Mouse (Mus musculus) midbrain, embryonic 14.5 days (tissue): ENCODE measurements around the gene Zfp488. TPM values are rescaled to one million over a fixed set of nuclear protein-coding genes. Genes with fewer than 3 reads are reported as not detected.

ENCODE experiments used
- ATAC-seq: fragments of 200-750 bp; cut with Nextera tagmentation; 2 replicates; pipeline ENCODE4 v1.8.0; 2017; ENCODE audit warnings: moderate number of reproducible peaks, moderate library complexity; ENCODE audit not compliant: low FRiP score, low TSS enrichment
- DNase-seq: peaks from one replicate; pipeline ENCODE4 v3.0.0-alpha.2; 2015
- H3K27ac ChIP-seq: fragments of 300-500 bp; sonication (generic); replicated peaks from 2 replicates; pipeline ENCODE4 v1.5.1; 2014; ENCODE audit warnings: mild to moderate bottlenecking, low read depth, low read length, moderate library complexity
- H3K27me3 ChIP-seq: fragments of 300-500 bp; sonication (generic); 2 replicates; pipeline ENCODE4 v1.6.1; 2014; ENCODE audit warnings: low read length, control low read depth, mixed read lengths; ENCODE audit not compliant: control insufficient read depth, insufficient read depth
- H3K36me3 ChIP-seq: fragments of 300-500 bp; sonication (generic); 2 replicates; pipeline ENCODE4 v1.6.1; 2014; ENCODE audit warnings: low read length, control low read depth; ENCODE audit not compliant: control insufficient read depth, insufficient read depth
- H3K4me1 ChIP-seq: fragments of 300-500 bp; sonication (generic); 2 replicates; pipeline ENCODE4 v1.6.1; 2014; ENCODE audit warnings: mild to moderate bottlenecking, antibody characterized with exemption, low read length, control low read depth; ENCODE audit not compliant: control insufficient read depth, insufficient read depth
- H3K4me2 ChIP-seq: fragments of 300-500 bp; sonication (generic); 2 replicates; pipeline ENCODE4 v1.6.1; 2014; ENCODE audit warnings: mild to moderate bottlenecking, low read length, moderate library complexity
- H3K4me3 ChIP-seq: fragments of 300-500 bp; sonication (generic); replicated peaks from 2 replicates; pipeline ENCODE4 v1.5.1; 2014; ENCODE audit warnings: low read depth, low read length
- H3K9ac ChIP-seq: fragments of 300-500 bp; sonication (generic); replicated peaks from 2 replicates; pipeline ENCODE4 v1.6.1; 2014; ENCODE audit warnings: mild to moderate bottlenecking, low read length, moderate library complexity
- H3K9me3 ChIP-seq: fragments of 300-500 bp; sonication (generic); 2 replicates; pipeline ENCODE4 v1.6.1; 2016; ENCODE audit warnings: low read length, control low read depth, mixed read lengths; ENCODE audit not compliant: control insufficient read depth
- WGBS: fragments of 180-500 bp; shearing (Covaris S2); extraction: QIAGEN DNeasy Blood & Tissue Kit; methylation state at CpG from one replicate; pipeline ENCODE4 v1.1.7; 2014; 5-methylcytosine and 5-hydroxymethylcytosine counted together
- polyA plus RNA-seq: library from polyadenylated mRNA; unstranded; fragments of >200 nt; fragmentation: Nextera tagmentation; extraction: Ambion mirVana; gene quantifications from 2 replicates; pipeline ENCODE4 v1.2.1, GENCODE M21; 2014

Gene Zfp488
- polyA plus RNA-seq, 1 experiment from 2014 or later, result 1.8 TPM

DNA sequence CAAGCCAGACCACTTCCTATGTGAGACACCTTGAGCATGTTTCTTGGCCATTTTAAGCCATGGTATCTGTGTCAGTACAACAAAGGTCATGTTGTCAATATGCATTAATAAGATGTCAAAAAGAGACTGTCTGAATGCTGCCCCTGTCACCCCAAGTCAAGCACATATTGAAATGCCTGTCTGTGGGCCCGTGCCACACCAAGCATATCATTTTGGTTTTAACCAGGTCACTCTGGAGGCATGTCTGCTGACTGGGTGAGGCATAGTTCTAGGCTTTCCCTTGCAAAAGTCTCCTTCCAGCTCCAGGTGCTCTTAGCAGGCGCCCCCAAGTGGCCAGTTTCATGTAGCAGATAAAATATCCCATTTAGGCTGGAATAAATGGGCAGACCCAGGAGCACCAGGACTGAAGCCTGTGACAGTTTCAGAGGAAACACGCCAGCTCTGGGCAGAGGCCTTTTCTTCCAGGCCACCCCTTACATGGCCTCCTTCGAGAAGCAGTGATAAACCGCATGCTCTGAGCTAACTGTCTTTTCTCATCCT is 44.7 kb downstream of the Zfp488 start:
- Histone ChIP-seq H3K4me2 (no peak overlapping the region), H3K9ac (no peak overlapping the region), H3K36me3 (no peaks in the 10 kb centered on the region), H3K4me3 (no peak overlapping the region), H3K27me3 (no peaks in the 10 kb centered on the region), H3K4me1 (no peaks in the 10 kb centered on the region), H3K9me3 (no peaks in the 10 kb centered on the region), H3K27ac (0 out of 2 replicates have a peak overlapping the region, but pooled peaks have one; percentile 13)
- 40% methylated on average over 5 of the region's 5 CpGs for WGBS
- no peak for ATAC-seq
- peak; percentile 79 for DNase-seq

DNA sequence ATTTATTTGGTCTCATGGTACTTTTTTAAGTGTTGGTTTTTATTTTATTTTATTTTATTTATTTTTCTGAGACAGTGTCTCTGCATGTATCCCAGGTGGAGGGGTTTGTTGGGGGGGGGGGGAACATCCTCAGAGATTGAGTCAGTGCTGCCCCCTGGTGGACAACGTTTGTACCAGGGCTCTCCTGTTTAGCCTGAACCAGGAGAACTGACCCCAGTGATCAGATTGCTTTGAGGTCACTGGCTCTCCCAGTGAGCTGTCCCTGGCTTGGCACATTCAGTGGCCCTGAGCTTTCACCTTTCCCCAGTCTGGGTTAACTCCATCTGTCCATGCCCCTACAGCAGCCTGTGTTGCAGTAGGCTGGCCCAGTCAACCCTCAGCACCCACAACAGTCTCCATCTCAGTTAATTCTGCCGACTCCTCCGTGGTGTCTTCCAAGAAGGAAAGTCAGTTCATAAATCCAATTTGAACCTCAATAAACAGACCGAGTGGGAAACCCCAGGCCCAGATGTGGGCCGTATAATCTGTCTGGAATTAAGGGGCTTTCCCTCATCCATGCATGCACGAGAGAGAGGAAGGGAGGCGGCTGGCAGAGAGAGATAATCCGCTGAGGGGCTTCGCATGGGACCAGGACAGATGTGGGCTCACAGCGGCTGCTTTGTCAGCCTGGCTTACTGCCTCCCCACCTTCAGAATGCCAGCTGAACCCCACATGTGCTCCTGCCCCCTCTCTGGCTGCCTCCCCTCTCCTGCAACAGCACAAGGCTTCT is 45.4 kb downstream of the Zfp488 start:
- DNase-seq, result peak; percentile 73
- Histone ChIP-seq H3K27me3 (no peaks in the 10 kb centered on the region), H3K9me3 (no peaks in the 10 kb centered on the region), H3K4me3 (no peak overlapping the region), H3K4me2 (no peak overlapping the region), H3K36me3 (no peaks in the 10 kb centered on the region), H3K9ac (no peak overlapping the region), H3K27ac (0 out of 2 replicates have a peak overlapping the region, but pooled peaks have one; percentile 13), H3K4me1 (no peaks in the 10 kb centered on the region)
- WGBS, result 57% methylated on average over 10 of the region's 10 CpGs
- ATAC-seq, result peak; percentile 27; the same call in 1 of the 2 replicates

DNA sequence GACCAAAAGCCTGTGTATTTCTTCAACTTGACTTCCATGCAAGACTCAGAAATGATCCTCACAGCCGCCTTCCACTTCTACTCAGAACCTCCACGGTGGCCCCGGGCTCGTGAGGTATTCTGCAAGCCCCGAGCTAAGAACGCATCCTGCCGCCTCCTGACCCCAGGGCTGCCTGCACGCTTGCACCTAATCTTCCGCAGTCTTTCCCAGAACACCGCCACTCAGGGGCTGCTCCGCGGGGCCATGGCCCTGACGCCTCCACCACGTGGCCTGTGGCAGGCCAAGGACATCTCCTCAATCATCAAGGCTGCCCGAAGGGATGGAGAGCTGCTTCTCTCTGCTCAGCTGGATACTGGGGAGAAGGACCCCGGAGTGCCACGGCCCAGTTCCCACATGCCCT is 46.7 kb downstream of the Zfp488 start:
- no peaks in the 10 kb centered on the region for H3K4me1 ChIP-seq
- no peaks in the 10 kb centered on the region for H3K9me3 ChIP-seq
- DNase-seq (no peak), ATAC-seq (no peak)
- no peaks in the 10 kb centered on the region for H3K27me3 ChIP-seq
- WGBS, result 69% methylated on average over 17 of the region's 17 CpGs
- no peak overlapping the region for H3K4me3 ChIP-seq
- H3K27ac ChIP-seq, result no peak overlapping the region
- no peak overlapping the region for H3K9ac ChIP-seq
- no peaks in the 10 kb centered on the region for H3K36me3 ChIP-seq
- no peak overlapping the region for H3K4me2 ChIP-seq

GRCm38 (mm10) chr14:33923168-33924070 is 55.1 kb downstream of the Zfp488 start, which contains the start of gene Gdf10:
Gdf10 (plus strand) TSS chr14:33923587.
- peak within 1 kb of the TSS; percentile 57 for H3K4me3 ChIP-seq
- DNase-seq, result peak; percentile 76
- WGBS, result under 1% methylated on average over 83 of the region's 85 CpGs
- H3K27me3 ChIP-seq, result peaks cover 32% of the 10 kb centered on the region
- peak within 1 kb of the TSS; percentile 49 for H3K9ac ChIP-seq
- H3K36me3 ChIP-seq, result no peaks in the 10 kb centered on the region
- ATAC-seq, result peak; percentile 66
- no peak within 1 kb of the TSS for H3K27ac ChIP-seq
- peaks cover 10% of the 10 kb centered on the region for H3K4me1 ChIP-seq
- H3K4me2 ChIP-seq, result peak within 1 kb of the TSS; percentile 98
- H3K9me3 ChIP-seq, result no peaks in the 10 kb centered on the region

- DNase-seq (no peak), ATAC-seq (no peak)
- Histone ChIP-seq H3K9ac (peak overlapping the region; percentile 49; the same call in 1 of the 2 replicates), H3K27me3 (peaks cover 35% of the 10 kb centered on the region), H3K4me3 (peak overlapping the region; percentile 57), H3K4me1 (peaks cover 10% of the 10 kb centered on the region), H3K9me3 (no peaks in the 10 kb centered on the region), H3K4me2 (peak overlapping the region; percentile 98), H3K36me3 (no peaks in the 10 kb centered on the region), H3K27ac (no peak overlapping the region)
- WGBS, result 12% methylated on average over 8 of the region's 8 CpGs
Observed at GRCm38 (mm10) chr14:33922771-33923167, 55.8 kb downstream of the Zfp488 start.

DNA sequence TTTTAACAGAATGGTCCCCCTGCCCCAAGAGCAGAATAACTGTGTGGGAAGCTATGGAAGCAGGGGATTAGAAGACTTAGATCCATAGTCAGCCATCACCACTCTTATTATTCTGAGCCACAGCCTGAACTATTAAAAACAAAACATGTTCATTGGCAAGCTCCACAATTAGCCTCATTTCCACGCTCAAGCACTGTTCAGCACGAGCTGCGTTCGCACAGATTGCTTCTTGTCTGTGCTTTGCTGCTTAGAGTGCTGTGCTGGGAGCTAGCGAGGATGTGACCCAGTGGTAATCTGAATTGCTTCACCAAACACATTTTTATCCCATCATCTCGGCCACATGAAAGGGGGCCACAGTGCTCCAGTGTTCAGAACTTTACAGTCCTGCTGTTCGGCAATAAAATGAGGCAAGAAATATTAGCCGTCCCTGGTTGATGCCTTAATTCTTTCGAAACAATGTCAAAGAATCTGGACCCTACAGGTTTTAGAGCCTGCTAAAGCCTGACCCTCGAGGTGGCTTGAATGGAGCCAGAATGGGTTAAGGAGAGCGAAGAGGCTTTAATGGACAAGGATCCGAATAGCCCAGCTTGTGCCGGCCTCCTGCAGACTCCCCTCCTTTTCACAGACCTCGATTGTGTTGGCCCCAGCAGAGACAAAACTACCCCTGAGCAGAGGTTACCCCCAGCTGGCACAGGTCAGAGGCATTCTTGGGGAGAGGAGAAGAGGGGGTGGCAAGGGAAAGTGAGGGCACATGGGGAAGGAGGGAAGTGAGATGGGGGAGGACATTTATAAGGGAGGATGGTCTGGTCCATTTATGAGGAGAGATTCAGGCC is 57.6 kb downstream of the Zfp488 start:
- Histone ChIP-seq H3K4me3 (no peak overlapping the region), H3K27ac (no peak overlapping the region), H3K9ac (no peak overlapping the region), H3K9me3 (no peaks in the 10 kb centered on the region), H3K36me3 (no peaks in the 10 kb centered on the region), H3K27me3 (peaks cover 35% of the 10 kb centered on the region), H3K4me2 (no peak overlapping the region), H3K4me1 (peaks cover 10% of the 10 kb centered on the region)
- 10% methylated on average over 14 of the region's 14 CpGs for WGBS
- no peak for ATAC-seq
- peak; percentile 58 for DNase-seq
